Comparison of ENCODE assay signal across 14 mouse cellular contexts in the genomic region with DNA sequence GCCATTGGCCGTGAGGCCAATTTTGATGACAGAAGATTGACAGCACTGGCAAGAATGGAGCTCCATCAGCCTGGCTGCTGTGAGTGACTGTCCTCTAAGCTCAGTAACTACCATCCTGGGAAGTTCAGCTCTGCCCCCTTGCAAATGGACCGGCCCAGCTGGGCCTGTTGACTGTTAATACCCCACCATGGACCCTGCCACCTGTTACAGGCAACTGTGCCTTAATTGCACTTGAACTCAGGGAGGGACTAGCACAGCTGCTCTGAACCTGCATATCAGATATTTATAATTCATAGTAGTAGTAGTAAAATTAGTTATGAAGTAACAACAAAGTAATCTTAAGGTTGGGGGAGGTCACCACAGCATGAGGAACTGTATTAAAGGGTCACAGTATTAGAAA.
"Had no signal": no experiment of that assay in that cellular context is flagged by ENCODE, and none has a peak within 500 bp of the region (broad histone marks: within the 10 kb centered on the region; RNA-seq: fewer than 3 reads in every experiment).

No protein-coding gene starts in this region.

- H3K27me3 ChIP-seq: midbrain, embryonic 12.5 days; neural tube, embryonic 12.5 days; stomach, embryonic 15.5 days had no signal

- H3K9ac ChIP-seq: liver, embryonic 14.5 days; lung, embryonic 14.5 days; midbrain, embryonic 12.5 days; neural tube, embryonic 12.5 days; stomach, embryonic 15.5 days had no signal

- H3K9me3 ChIP-seq: midbrain, embryonic 12.5 days; neural tube, embryonic 12.5 days; stomach, embryonic 15.5 days had no signal

- DNase-seq: lung, adult 18-20 months; lung, embryonic 14.5 days; lung, postnatal 10 days; lung, postnatal 4 days; midbrain, embryonic 14.5 days; right cerebral cortex, postnatal 14 days; thymus, adult 2 months; thymus, postnatal 25 days had no signal

- H3K4me2 ChIP-seq: lung, embryonic 14.5 days; midbrain, embryonic 12.5 days; neural tube, embryonic 12.5 days; stomach, embryonic 15.5 days had no signal

- H3K4me3 ChIP-seq: midbrain, embryonic 12.5 days; neural tube, embryonic 12.5 days; stomach, embryonic 15.5 days had no signal

- H3K27ac ChIP-seq: liver, embryonic 14.5 days; midbrain, embryonic 12.5 days; neural tube, embryonic 12.5 days; stomach, embryonic 15.5 days; stomach, postnatal 0 days had no signal

- H3K4me1 ChIP-seq: stomach, embryonic 15.5 days had no signal

- H3K36me3 ChIP-seq: midbrain, embryonic 12.5 days; stomach, embryonic 15.5 days had no signal

- ATAC-seq: midbrain, embryonic 16.5 days had no signal
